Mouse (Mus musculus): Measurements from ENCODE around the gene Wnk1.
A peak's percentile ranks its signal among the peaks of the same experiment; 100 is the strongest.
"Not testable (repeated sequence)": the region's sequence is repeated elsewhere in the genome, so short reads cannot be mapped to it uniquely, and the experiment has no call there.

Gene Wnk1

GRCm38 (mm10) chr6:120038366-120039255 lies at the start of gene Wnk1:
Gene Wnk1 (minus strand): TSS chr6:120038672.
- peak; percentile 97 to 98 for DNase-seq

GRCm38 (mm10) chr6:120087041-120087440 lies 48.6 kb upstream of the Wnk1 start:
- not testable (repeated sequence) for DNase-seq

GRCm38 (mm10) chr6:120085832-120086231 lies 47.4 kb upstream of the Wnk1 start:
- DNase-seq, result no peak

- DNase-seq, result no peak
Measured at GRCm38 (mm10) chr6:120084983-120085382, 46.5 kb upstream of the Wnk1 start.

- DNase-seq, result no peak
Measured at GRCm38 (mm10) chr6:120083442-120083841, 45.0 kb upstream of the Wnk1 start.

GRCm38 (mm10) chr6:120082951-120083411 lies 44.5 kb upstream of the Wnk1 start:
- no peak for DNase-seq

GRCm38 (mm10) chr6:120082251-120082950 lies 43.9 kb upstream of the Wnk1 start:
- no peak for DNase-seq

- DNase-seq, result no peak
Measured at GRCm38 (mm10) chr6:120081516-120081915, 43.0 kb upstream of the Wnk1 start.

GRCm38 (mm10) chr6:120079547-120079946 lies 41.1 kb upstream of the Wnk1 start:
- DNase-seq, result no peak

- no peak for DNase-seq
Measured at GRCm38 (mm10) chr6:120076619-120077450, 38.4 kb upstream of the Wnk1 start.

- DNase-seq, result peak in 1 of 2 experiments; percentile 40
Measured at GRCm38 (mm10) chr6:120072630-120073029, 34.2 kb upstream of the Wnk1 start.

- DNase-seq, result no peak
Measured at GRCm38 (mm10) chr6:120069546-120069945, 31.1 kb upstream of the Wnk1 start.

GRCm38 (mm10) chr6:120065552-120066177 lies 27.2 kb upstream of the Wnk1 start:
- no peak for DNase-seq

- DNase-seq, result no peak
Measured at GRCm38 (mm10) chr6:120064627-120065026, 26.2 kb upstream of the Wnk1 start.

- no peak for DNase-seq
Measured at GRCm38 (mm10) chr6:120062934-120063333, 24.5 kb upstream of the Wnk1 start.

- DNase-seq, result peak in 1 of 2 experiments; percentile 14
Measured at GRCm38 (mm10) chr6:120055666-120056540, 17.4 kb upstream of the Wnk1 start.

- no peak for DNase-seq
Measured at GRCm38 (mm10) chr6:120054412-120054811, 15.9 kb upstream of the Wnk1 start.

- no peak for DNase-seq
Measured at GRCm38 (mm10) chr6:120047705-120048292, 9.3 kb upstream of the Wnk1 start.

- no peak for DNase-seq
Measured at GRCm38 (mm10) chr6:120045406-120045805, 6.9 kb upstream of the Wnk1 start.

- no peak for DNase-seq
Measured at GRCm38 (mm10) chr6:120042632-120043220, 4.3 kb upstream of the Wnk1 start.

GRCm38 (mm10) chr6:120040557-120040857 lies 2.0 kb upstream of the Wnk1 start:
- DNase-seq, result no peak

Data from lung, adult 18-20 months (tissue).